Mouse (Mus musculus): Measurements from ENCODE around the gene Eva1a. TPM values are rescaled to one million over a fixed set of nuclear protein-coding genes. Genes with fewer than 3 reads are reported as not detected.

Gene Eva1a
- polyA plus RNA-seq (2016; fragmentation: Nextera tagmentation; extraction: Ambion mirVana): 7.0 and 9.1 TPM in 2 replicates

DNA sequence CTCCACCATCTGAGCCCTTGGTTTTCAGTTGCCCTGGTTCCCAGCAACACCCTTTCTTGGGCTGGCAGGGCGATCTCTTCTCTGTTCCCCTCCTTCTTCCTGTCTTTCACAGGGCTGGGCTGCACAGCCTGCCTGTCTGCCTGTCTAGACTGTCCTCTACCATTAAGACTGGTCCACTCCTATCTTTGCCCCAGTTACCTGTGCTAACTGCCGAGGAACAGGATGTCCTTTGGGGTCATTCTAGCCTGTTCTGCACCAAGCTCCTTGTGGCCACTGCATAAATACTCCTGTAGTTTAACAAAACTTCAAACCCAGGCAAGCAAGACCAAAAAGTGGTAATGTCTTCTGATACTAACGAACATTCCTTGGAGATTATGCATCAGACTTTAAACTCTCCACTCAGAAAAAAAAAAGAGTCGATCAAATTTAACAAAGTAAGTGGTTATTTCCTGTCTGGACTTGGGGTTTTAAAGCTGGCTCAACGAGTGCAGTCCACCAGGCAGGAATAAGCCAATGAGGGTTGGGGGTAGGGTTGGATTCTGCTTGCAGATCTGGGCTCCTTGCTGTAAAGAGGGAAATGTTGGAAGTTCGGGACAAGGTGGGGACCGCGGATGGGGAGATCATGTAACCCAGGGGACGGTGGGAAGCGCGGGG, at the start of gene Eva1a:
TSS of gene Eva1a (plus strand) at position 210 of the 654 bp plus-strand sequence.
- H3K27ac ChIP-seq (replicated peaks): peak within 1 kb of the TSS; percentile 87
- WGBS: 12% methylated on average over 11 of the region's 11 CpGs
- no peaks in the 10 kb centered on the region for H3K9me3 ChIP-seq
- peaks cover 72% of the 10 kb centered on the region for H3K27me3 ChIP-seq (replicated peaks; ENCODE audit: low read depth, poor library complexity, severe bottlenecking)
- peaks cover 61% of the 10 kb centered on the region for H3K4me1 ChIP-seq
- no peaks in the 10 kb centered on the region for H3K36me3 ChIP-seq (replicated peaks)
- no peak for DNase-seq (ENCODE audit: low spot score)
- H3K4me3 ChIP-seq: peak within 1 kb of the TSS; percentile 73

DNA sequence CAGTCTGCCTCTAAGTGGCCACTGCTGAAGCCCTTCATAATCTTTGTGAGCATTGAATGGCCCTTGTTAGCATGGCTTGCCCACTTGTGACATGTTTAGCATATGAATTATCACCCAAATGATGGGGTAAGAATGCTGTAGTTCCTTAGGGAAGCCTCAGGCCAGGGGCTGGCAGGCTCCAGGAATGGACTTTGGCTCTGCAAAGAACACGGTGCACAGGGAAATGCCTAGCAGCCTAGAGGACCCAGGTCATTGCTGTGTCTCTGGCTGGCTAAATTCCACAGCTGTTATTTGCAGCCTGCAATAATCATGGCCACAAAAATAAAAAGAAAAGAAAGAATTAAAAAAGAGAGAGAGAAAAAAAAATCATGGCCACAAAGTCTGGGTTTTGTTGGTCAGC, 28.5 kb upstream of the Eva1a start:
- H3K4me3 ChIP-seq: no peak overlapping the region
- no peak overlapping the region for H3K27ac ChIP-seq (replicated peaks)
- no peaks in the 10 kb centered on the region for H3K4me1 ChIP-seq
- no peaks in the 10 kb centered on the region for H3K27me3 ChIP-seq (replicated peaks; ENCODE audit: low read depth, poor library complexity, severe bottlenecking)
- 72% methylated on average over 1 of the region's 1 CpGs for WGBS
- no peaks in the 10 kb centered on the region for H3K9me3 ChIP-seq
- DNase-seq (ENCODE audit: low spot score): no peak
- H3K36me3 ChIP-seq (replicated peaks): no peaks in the 10 kb centered on the region

- no peaks in the 10 kb centered on the region for H3K36me3 ChIP-seq (replicated peaks)
- no peak for DNase-seq (ENCODE audit: low spot score)
- H3K9me3 ChIP-seq: no peaks in the 10 kb centered on the region
- no peaks in the 10 kb centered on the region for H3K4me1 ChIP-seq
- H3K27me3 ChIP-seq (replicated peaks; ENCODE audit: low read depth, poor library complexity, severe bottlenecking): no peaks in the 10 kb centered on the region
- 87% methylated on average over 5 of the region's 5 CpGs for WGBS
- H3K4me3 ChIP-seq: no peak overlapping the region
- no peak overlapping the region for H3K27ac ChIP-seq (replicated peaks)
Observed at GRCm38 (mm10) chr6:82021074-82021473, 19.8 kb upstream of the Eva1a start.

DNA sequence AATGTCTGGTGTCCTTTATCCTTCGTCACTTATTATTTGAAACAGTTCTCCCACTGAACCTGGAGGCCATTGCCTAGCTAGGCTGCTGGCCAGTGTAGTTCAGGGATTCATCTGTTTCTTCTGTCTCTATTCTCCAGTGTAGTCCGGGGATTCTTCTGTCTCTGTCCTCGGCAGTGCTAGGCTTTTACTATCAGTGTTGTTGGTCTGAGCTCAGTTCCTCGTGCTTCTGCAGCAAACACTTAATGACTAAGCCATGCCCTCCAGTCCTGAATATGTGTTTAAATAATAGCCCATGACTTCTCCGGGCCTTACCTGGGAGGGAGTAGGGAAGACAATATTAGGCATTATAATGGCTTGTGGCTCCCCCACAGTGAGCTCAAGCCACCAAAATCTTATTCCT, 19.3 kb upstream of the Eva1a start:
- Histone ChIP-seq H3K27me3 (replicated peaks; ENCODE audit: low read depth, poor library complexity, severe bottlenecking) (no peaks in the 10 kb centered on the region), H3K9me3 (no peaks in the 10 kb centered on the region), H3K4me3 (no peak overlapping the region), H3K27ac (replicated peaks) (no peak overlapping the region), H3K36me3 (replicated peaks) (no peaks in the 10 kb centered on the region), H3K4me1 (no peaks in the 10 kb centered on the region)
- WGBS: 89% methylated on average over 5 of the region's 5 CpGs
- DNase-seq (ENCODE audit: low spot score): no peak

- Histone ChIP-seq H3K4me1 (peaks cover 14% of the 10 kb centered on the region), H3K4me3 (no peak overlapping the region), H3K27ac (replicated peaks) (0 out of 2 replicates have a peak overlapping the region, but pooled peaks have one; percentile 19), H3K9me3 (no peaks in the 10 kb centered on the region), H3K27me3 (replicated peaks; ENCODE audit: low read depth, poor library complexity, severe bottlenecking) (0 out of 2 replicates have a peak, but pooled peaks cover 15% of the 10 kb centered on the region), H3K36me3 (replicated peaks) (no peaks in the 10 kb centered on the region)
- peak; percentile 41 for DNase-seq (ENCODE audit: low spot score)
- 34% methylated on average over 19 of the region's 19 CpGs for WGBS
Observed at GRCm38 (mm10) chr6:82029611-82030510, 11.0 kb upstream of the Eva1a start.

DNA sequence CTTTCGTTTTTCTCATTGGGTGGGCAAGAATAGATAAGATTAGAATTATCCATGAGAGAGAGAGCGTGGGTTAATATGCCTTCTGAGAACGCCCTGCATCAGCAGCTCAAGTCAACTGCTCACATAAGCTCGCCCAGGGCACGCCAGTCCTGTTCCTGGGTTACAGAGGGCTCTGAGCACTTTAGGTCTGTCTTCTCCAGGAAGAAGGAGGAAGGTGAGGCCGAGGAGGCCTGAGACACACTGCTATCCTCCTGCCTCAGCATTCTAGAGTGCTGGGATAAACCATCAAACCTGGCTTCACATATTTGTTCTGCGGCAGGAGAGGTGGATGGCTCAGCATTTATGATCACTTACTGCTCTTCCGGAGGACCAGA, 10.3 kb upstream of the Eva1a start:
- 0 out of 2 replicates have a peak, but pooled peaks cover 15% of the 10 kb centered on the region for H3K27me3 ChIP-seq (replicated peaks; ENCODE audit: low read depth, poor library complexity, severe bottlenecking)
- no peaks in the 10 kb centered on the region for H3K9me3 ChIP-seq

GRCm38 (mm10) chr6:82037211-82037610, 3.6 kb upstream of the Eva1a start:
- Histone ChIP-seq H3K4me3 (no peak overlapping the region), H3K4me1 (peaks cover 35% of the 10 kb centered on the region), H3K27me3 (replicated peaks; ENCODE audit: low read depth, poor library complexity, severe bottlenecking) (peaks cover 48% of the 10 kb centered on the region), H3K9me3 (no peaks in the 10 kb centered on the region), H3K27ac (replicated peaks) (peak overlapping the region; percentile 44), H3K36me3 (replicated peaks) (no peaks in the 10 kb centered on the region)
- 44% methylated on average over 7 of the region's 7 CpGs for WGBS
- peak; percentile 54 for DNase-seq (ENCODE audit: low spot score)

More for the DNA sequence above, 10.3 kb upstream of the Eva1a start:
- DNase-seq (ENCODE audit: low spot score): no peak
- H3K4me1 ChIP-seq: peaks cover 14% of the 10 kb centered on the region
- H3K4me3 ChIP-seq: no peak overlapping the region
- no peak overlapping the region for H3K27ac ChIP-seq (replicated peaks)
- H3K36me3 ChIP-seq (replicated peaks): no peaks in the 10 kb centered on the region
- 76% methylated on average over 8 of the region's 8 CpGs for WGBS

GRCm38 (mm10) chr6:82039193-82039592, 1.6 kb upstream of the Eva1a start:
- H3K27me3 ChIP-seq (replicated peaks; ENCODE audit: low read depth, poor library complexity, severe bottlenecking): peaks cover 55% of the 10 kb centered on the region
- DNase-seq (ENCODE audit: low spot score): no peak
- no peak overlapping the region for H3K27ac ChIP-seq (replicated peaks)
- H3K4me3 ChIP-seq: no peak overlapping the region
- no peaks in the 10 kb centered on the region for H3K36me3 ChIP-seq (replicated peaks)
- WGBS: 70% methylated on average over 6 of the region's 6 CpGs
- no peaks in the 10 kb centered on the region for H3K9me3 ChIP-seq
- H3K4me1 ChIP-seq: peaks cover 54% of the 10 kb centered on the region

- H3K36me3 ChIP-seq (replicated peaks): no peaks in the 10 kb centered on the region
- no peak for DNase-seq (ENCODE audit: low spot score)
- WGBS: 79% methylated on average over 7 of the region's 7 CpGs
- no peak overlapping the region for H3K27ac ChIP-seq (replicated peaks)
- peaks cover 62% of the 10 kb centered on the region for H3K27me3 ChIP-seq (replicated peaks; ENCODE audit: low read depth, poor library complexity, severe bottlenecking)
- H3K4me3 ChIP-seq: no peak overlapping the region
- no peaks in the 10 kb centered on the region for H3K9me3 ChIP-seq
- peaks cover 57% of the 10 kb centered on the region for H3K4me1 ChIP-seq
Observed at GRCm38 (mm10) chr6:82039968-82040367, 875 bp upstream of the Eva1a start.

DNA sequence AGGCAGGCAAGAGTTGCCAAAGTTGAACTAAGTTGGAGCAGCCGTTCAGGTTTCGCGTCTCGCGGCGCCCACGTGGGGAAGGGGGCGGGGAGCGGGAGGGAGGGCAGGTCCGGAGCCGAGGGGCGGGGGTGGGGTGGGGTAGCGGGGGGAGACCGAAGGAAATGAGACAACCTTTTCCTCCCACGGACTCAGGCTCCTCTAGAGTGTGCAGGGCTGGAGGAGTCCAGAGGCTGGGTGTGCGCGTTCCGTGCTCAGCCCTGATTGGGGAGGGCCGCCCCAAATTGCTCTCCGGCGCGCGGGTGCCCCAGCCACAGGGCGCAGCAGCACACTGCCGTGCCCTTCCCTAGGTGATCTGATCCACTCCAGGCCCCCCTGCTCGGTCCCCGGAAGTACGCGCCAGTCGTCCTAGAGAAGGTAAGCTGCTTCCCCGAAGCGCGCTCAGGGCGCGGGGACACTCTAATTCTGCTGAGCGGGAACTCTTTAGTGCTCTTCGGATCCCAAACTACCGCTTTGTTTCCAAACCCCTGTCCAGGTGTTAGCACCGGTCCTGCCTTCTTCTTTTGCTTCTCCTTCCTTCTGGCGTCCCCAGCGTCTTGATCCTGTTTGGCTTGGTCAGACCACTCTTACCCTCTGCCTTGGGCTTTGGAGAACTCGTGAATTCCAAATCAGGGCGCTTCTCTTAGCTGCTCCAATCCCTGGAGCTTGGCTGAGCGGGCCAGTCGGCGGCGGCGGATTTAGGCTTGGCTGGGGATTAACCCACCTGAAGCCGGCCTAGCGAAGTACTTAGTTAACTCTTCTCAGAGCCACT, 849 bp downstream of the Eva1a start:
- H3K4me1 ChIP-seq: peaks cover 61% of the 10 kb centered on the region
- H3K27ac ChIP-seq (replicated peaks): peak overlapping the region; percentile 87
- DNase-seq (ENCODE audit: low spot score): peak; percentile 81
- under 1% methylated on average over 49 of the region's 50 CpGs for WGBS
- H3K36me3 ChIP-seq (replicated peaks): no peaks in the 10 kb centered on the region
- no peaks in the 10 kb centered on the region for H3K9me3 ChIP-seq
- peaks cover 74% of the 10 kb centered on the region for H3K27me3 ChIP-seq (replicated peaks; ENCODE audit: low read depth, poor library complexity, severe bottlenecking)
- peak overlapping the region; percentile 73 for H3K4me3 ChIP-seq

- H3K27ac ChIP-seq (replicated peaks): peak overlapping the region; percentile 87
- WGBS: under 1% methylated on average over 35 of the region's 35 CpGs
- H3K4me1 ChIP-seq: peaks cover 58% of the 10 kb centered on the region
Observed at GRCm38 (mm10) chr6:82042296-82043125, 1.7 kb downstream of the Eva1a start.

More at GRCm38 (mm10) chr6:82042296-82043125, 1.7 kb downstream of the Eva1a start:
- Histone ChIP-seq H3K9me3 (no peaks in the 10 kb centered on the region), H3K36me3 (replicated peaks) (no peaks in the 10 kb centered on the region), H3K4me3 (peak overlapping the region; percentile 73), H3K27me3 (replicated peaks; ENCODE audit: low read depth, poor library complexity, severe bottlenecking) (peaks cover 77% of the 10 kb centered on the region)
- peak; percentile 76 for DNase-seq (ENCODE audit: low spot score)

Measured in embryonic facial prominence, embryonic 10.5 days (tissue).